Comparison of ENCODE assay signal across 22 mouse cellular contexts in genomic region chr11:73077211-73077720, GRCm38 (mm10). TPM values are rescaled to one million over a fixed set of nuclear protein-coding genes. Genes with fewer than 3 reads are reported as not detected.
DNase-seq lines count a peak whose midpoint lies in the region; ATAC-seq and TF ChIP-seq lines count a peak whose summit lies in the region.
"Had no signal": no experiment of that assay in that cellular context is flagged by ENCODE, and none has a peak within 500 bp of the region (broad histone marks: within the 10 kb centered on the region; RNA-seq: fewer than 3 reads in every experiment).

No protein-coding gene starts in this region.

- ATAC-seq in frontal cortex, adult (ENCODE audit: low TSS enrichment): peak; percentile 31; the same call in 1 of the 2 replicates
- ATAC-seq in midbrain, embryonic 14.5 days (ENCODE audit: low FRiP score, low TSS enrichment): no peak
- ATAC-seq: forebrain, embryonic 16.5 days; inflammation-experienced regulatory T-cells, adult 6 months had no signal

- no peak overlapping the region for H3K4me3 ChIP-seq in midbrain, embryonic 14.5 days (replicated peaks; ENCODE audit: low read depth, low read length)
- H3K4me3 ChIP-seq in midbrain, embryonic 10.5 days: no peak overlapping the region
- H3K4me3 ChIP-seq in kidney, adult 2 months (ENCODE audit: insufficient read depth, low read depth, low read length): no peak overlapping the region
- H3K4me3 ChIP-seq: embryonic facial prominence, embryonic 15.5 days; erythroblast, embryonic 14.5 days; forebrain, embryonic 12.5 days; gastrocnemius, adult 2 months; heart, embryonic 12.5 days; hindbrain, embryonic 10.5 days; hindbrain, embryonic 15.5 days had no signal

- WGBS in midbrain, embryonic 14.5 days: 57% methylated on average over 6 of the region's 6 CpGs
- WGBS in midbrain, embryonic 10.5 days: 78% methylated on average over 6 of the region's 6 CpGs
- WGBS in kidney, adult 2 months: 86% methylated on average over 6 of the region's 6 CpGs

- no peak overlapping the region for H3K4me2 ChIP-seq in midbrain, embryonic 14.5 days (ENCODE audit: low read length)
- H3K4me2 ChIP-seq: embryonic facial prominence, embryonic 15.5 days; forebrain, embryonic 12.5 days; heart, embryonic 12.5 days; hindbrain, embryonic 15.5 days had no signal

- H3K36me3 ChIP-seq in midbrain, embryonic 14.5 days (ENCODE audit: control insufficient read depth, insufficient read depth, low read length): peaks cover 90% of the 10 kb centered on the region
- peaks cover 99% of the 10 kb centered on the region for H3K36me3 ChIP-seq in midbrain, embryonic 10.5 days
- peaks cover 7% of the 10 kb centered on the region for H3K36me3 ChIP-seq in kidney, adult 2 months (ENCODE audit: control insufficient read depth, insufficient read depth, low read length)

- H3K9me3 ChIP-seq in midbrain, embryonic 14.5 days (ENCODE audit: control insufficient read depth, low read length): no peaks in the 10 kb centered on the region
- no peaks in the 10 kb centered on the region for H3K9me3 ChIP-seq in midbrain, embryonic 10.5 days (replicated peaks)
- H3K9me3 ChIP-seq: embryonic facial prominence, embryonic 15.5 days; forebrain, embryonic 12.5 days; heart, embryonic 12.5 days; hindbrain, embryonic 10.5 days; hindbrain, embryonic 15.5 days had no signal

- H3K9ac ChIP-seq in midbrain, embryonic 14.5 days (replicated peaks; ENCODE audit: low read length): no peak overlapping the region
- H3K9ac ChIP-seq: embryonic facial prominence, embryonic 15.5 days; forebrain, embryonic 12.5 days; heart, embryonic 12.5 days; hindbrain, embryonic 15.5 days had no signal

- H3K27me3 ChIP-seq in midbrain, embryonic 14.5 days (ENCODE audit: control insufficient read depth, insufficient read depth, low read length): no peaks in the 10 kb centered on the region
- no peaks in the 10 kb centered on the region for H3K27me3 ChIP-seq in midbrain, embryonic 10.5 days (ENCODE audit: low read depth, poor library complexity, severe bottlenecking)
- H3K27me3 ChIP-seq in kidney, adult 2 months (replicated peaks; ENCODE audit: control insufficient read depth, insufficient read depth, low read length): no peaks in the 10 kb centered on the region
- H3K27me3 ChIP-seq: CH12.LX; embryonic facial prominence, embryonic 15.5 days; forebrain, embryonic 12.5 days; heart, embryonic 12.5 days; hindbrain, embryonic 15.5 days had no signal

- no peak for TF ChIP-seq CTCF in kidney, adult 2 months (conservative IDR thresholded peaks at IDR 0.05; ENCODE audit: insufficient read depth, insufficient read length, low read depth, low read length)

- no peak for TF ChIP-seq POLR2A in kidney, adult 2 months (IDR thresholded peaks at IDR 0.05; ENCODE audit: low read depth, low read length)

- 0 out of 2 replicates have a peak overlapping the region, but pooled peaks have one; percentile 5 for H3K27ac ChIP-seq in midbrain, embryonic 14.5 days (replicated peaks; ENCODE audit: low read depth, low read length)
- no peak overlapping the region for H3K27ac ChIP-seq in midbrain, embryonic 10.5 days (replicated peaks)
- H3K27ac ChIP-seq in kidney, adult 2 months (ENCODE audit: insufficient read depth, low read depth, low read length): no peak overlapping the region
- H3K27ac ChIP-seq: embryonic facial prominence, embryonic 15.5 days; forebrain, embryonic 12.5 days; gastrocnemius, adult 2 months; hindbrain, embryonic 10.5 days; hindbrain, embryonic 15.5 days had no signal

- DNase-seq in frontal cortex, postnatal 36 days (ENCODE audit: low spot score in 2 of 2): no peak
- DNase-seq in midbrain, embryonic 14.5 days: peak; percentile 14
- DNase-seq in midbrain, embryonic 10.5 days (ENCODE audit: low spot score): no peak
- DNase-seq in retina, adult 2 months (ENCODE audit: low read depth, low spot score): peak; percentile 71
- DNase-seq in kidney, adult 2 months: no peak
- DNase-seq in cerebellum, postnatal 14 days: no peak
- DNase-seq: adrenal gland, adult 2 months; adrenal gland, postnatal 25 days; cerebellum, adult 8-10 months; cerebellum, postnatal 36 days; gastrocnemius, adult 2 months; gastrocnemius, postnatal 25 days had no signal

- no peaks in the 10 kb centered on the region for H3K4me1 ChIP-seq in midbrain, embryonic 14.5 days (ENCODE audit: control insufficient read depth, insufficient read depth, low read length)
- peaks cover 4% of the 10 kb centered on the region; the same call in 1 of the 2 replicates for H3K4me1 ChIP-seq in midbrain, embryonic 10.5 days
- H3K4me1 ChIP-seq in kidney, adult 2 months (ENCODE audit: control insufficient read depth, insufficient read depth, low read length): no peaks in the 10 kb centered on the region
- H3K4me1 ChIP-seq: embryonic facial prominence, embryonic 15.5 days; forebrain, embryonic 12.5 days; heart, embryonic 12.5 days; hindbrain, embryonic 10.5 days; hindbrain, embryonic 15.5 days had no signal

RNA-seq across cellular contexts. Expression of gene Itgae, which starts 13.1 kb away (rescaled TPM):
- 0.23 and 0.24 TPM in 2 replicates for polyA plus RNA-seq in midbrain, embryonic 14.5 days (2014; fragmentation: Nextera tagmentation; extraction: Ambion mirVana)
- polyA plus RNA-seq in midbrain, embryonic 10.5 days (2016; fragmentation: Nextera tagmentation; extraction: Ambion mirVana): 0.39 and 0.60 TPM in 2 replicates
- 0.60 and 1.0 TPM in 2 replicates for polyA plus RNA-seq in kidney, adult 2 months (2012; rRNA removed)
- polyA plus RNA-seq: erythroblast, embryonic 14.5 days had no signal

RNA-seq across cellular contexts. Expression of gene Ncbp3, which starts 29.7 kb away (rescaled TPM):
- polyA plus RNA-seq in midbrain, embryonic 14.5 days (2014; fragmentation: Nextera tagmentation; extraction: Ambion mirVana): 8.3 and 10.2 TPM in 2 replicates
- polyA plus RNA-seq in midbrain, embryonic 10.5 days (2016; fragmentation: Nextera tagmentation; extraction: Ambion mirVana): 11.7 and 12.2 TPM in 2 replicates
- 2.2 and 2.9 TPM in 2 replicates for polyA plus RNA-seq in kidney, adult 2 months (2012; rRNA removed)

RNA-seq across cellular contexts. Expression of gene Camkk1, which starts 58.5 kb away (rescaled TPM):
- 11.0 and 16.6 TPM in 2 replicates for polyA plus RNA-seq in midbrain, embryonic 14.5 days (2014; fragmentation: Nextera tagmentation; extraction: Ambion mirVana)
- polyA plus RNA-seq in midbrain, embryonic 10.5 days (2016; fragmentation: Nextera tagmentation; extraction: Ambion mirVana): 5.4 and 7.5 TPM in 2 replicates
- 1.0 and 1.1 TPM in 2 replicates for polyA plus RNA-seq in kidney, adult 2 months (2012; rRNA removed)

Comparison
In these comparisons a context has a peak if more than half of its experiments do, and no peak if none do; other contexts are left out.
1. DNase-seq: peak in midbrain, embryonic 14.5 days (single experiment) and retina, adult 2 months (single experiment); none in frontal cortex, postnatal 36 days (0 of 2), midbrain, embryonic 10.5 days (single experiment), kidney, adult 2 months (single experiment) and cerebellum, postnatal 14 days (0 of 2).